Mouse (Mus musculus) MEL (cell line): ENCODE results near the gene Acta2. TPM values are rescaled to one million over a fixed set of nuclear protein-coding genes. Genes with fewer than 3 reads are reported as not detected.

Experiments
- DNase-seq: peaks from one replicate; pipeline ENCODE4 v3.0.0; 2011; ENCODE audit warnings: low read depth, low spot score
- H3K27ac ChIP-seq: 2 replicates; pipeline ENCODE4 v1.5.1; 2012; ENCODE audit warnings: low read depth, mild to moderate bottlenecking, control low read depth, low read length, moderate library complexity; ENCODE audit not compliant: control insufficient read depth
- H3K27me3 ChIP-seq, 2 experiments: fragments of 150-350 bp in 1 of 2; sonication (generic) in 1 of 2; 2 replicates each; pipeline ENCODE4 v1.6.1; 2012; ENCODE audit warnings: low read length in 2 of 2, mild to moderate bottlenecking in 2 of 2, improper control_type of control experiment in 1 of 2, moderate library complexity in 1 of 2; ENCODE audit not compliant: insufficient read depth in 2 of 2, control insufficient read depth in 1 of 2
- H3K36me3 ChIP-seq, 2 experiments: 2 replicates each; pipeline ENCODE4 v1.6.1; 2012 to 2014; ENCODE audit warnings: low read length in 2 of 2, improper control_type of control experiment in 1 of 2, inconsistent platforms in 1 of 2, mild to moderate bottlenecking in 1 of 2; ENCODE audit not compliant: insufficient read depth in 2 of 2, control insufficient read depth in 1 of 2
- H3K4me1 ChIP-seq, 2 experiments: fragments of 150-350 bp in 1 of 2; sonication (generic) in 1 of 2; 2 replicates each; pipeline ENCODE4 v1.6.1; 2012; ENCODE audit warnings: low read length in 2 of 2, improper control_type of control experiment in 1 of 2, mild to moderate bottlenecking in 1 of 2; ENCODE audit not compliant: insufficient read depth in 2 of 2, control insufficient read depth in 1 of 2
- H3K4me3 ChIP-seq, 2 experiments: fragments of 150-350 bp in 1 of 2; sonication (generic) in 1 of 2; 2 replicates each; pipeline ENCODE4 v1.5.1; 2012; ENCODE audit warnings: low read depth in 2 of 2, low read length in 2 of 2, mild to moderate bottlenecking in 2 of 2, moderate library complexity in 2 of 2, control low read depth in 1 of 2, improper control_type of control experiment in 1 of 2; ENCODE audit not compliant: control insufficient read depth in 1 of 2, insufficient read depth in 1 of 2
- H3K79me2 ChIP-seq: 2 replicates; pipeline ENCODE4 v1.6.1; 2012; ENCODE audit warnings: mild to moderate bottlenecking, low read length, moderate library complexity; ENCODE audit not compliant: control insufficient read depth, poor library complexity, insufficient read depth
- H3K9ac ChIP-seq: 2 replicates; pipeline ENCODE4 v1.6.1; 2012; ENCODE audit warnings: low read depth, mild to moderate bottlenecking, control low read depth, low read length, moderate library complexity; ENCODE audit not compliant: control insufficient read depth, poor library complexity, severe bottlenecking
- H3K9me3 ChIP-seq: fragments of 150-350 bp; sonication (generic); replicated peaks from 2 replicates; pipeline ENCODE4 v1.6.1; 2012; ENCODE audit warnings: mild to moderate bottlenecking, low read length, improper control_type of control experiment, moderate library complexity; ENCODE audit not compliant: insufficient read depth
- CHD1 ChIP-seq: IDR thresholded peaks from 2 replicates; pipeline ENCODE4 v1.6.1; 2012; ENCODE audit warnings: low read depth, mild to moderate bottlenecking, inconsistent platforms, low read length, improper control_type of control experiment
- CHD2 ChIP-seq: IDR thresholded peaks from 2 replicates; pipeline ENCODE4 v1.6.1; 2011; ENCODE audit warnings: low read length, improper control_type of control experiment
- E2F4 ChIP-seq: IDR thresholded peaks from 2 replicates; pipeline ENCODE4 v1.6.1; 2011; ENCODE audit warnings: low read depth, low read length, improper control_type of control experiment, borderline replicate concordance
- ELF1 ChIP-seq: IDR thresholded peaks from 2 replicates; pipeline ENCODE4 v1.6.1; 2014; ENCODE audit warnings: low read depth, mild to moderate bottlenecking, inconsistent platforms, low read length, improper control_type of control experiment, moderate library complexity
- GABPA ChIP-seq: IDR thresholded peaks from 2 replicates; pipeline ENCODE4 v1.6.1; 2012; ENCODE audit warnings: low read depth, mild to moderate bottlenecking, inconsistent platforms, low read length, improper control_type of control experiment, moderate library complexity
- GATA1 ChIP-seq: IDR thresholded peaks from 2 replicates; pipeline ENCODE4 v1.6.1; 2011; ENCODE audit warnings: low read depth, low read length, improper control_type of control experiment
- HCFC1 ChIP-seq: IDR thresholded peaks from 2 replicates; pipeline ENCODE4 v1.6.1; 2012; ENCODE audit warnings: low read depth, mild to moderate bottlenecking, inconsistent platforms, low read length, improper control_type of control experiment, moderate library complexity
- JUND ChIP-seq: IDR thresholded peaks from 2 replicates; pipeline ENCODE4 v1.6.1; 2011; ENCODE audit warnings: low read depth, mild to moderate bottlenecking, improper control_type of control experiment, low read length
- KAT2A ChIP-seq: conservative IDR thresholded peaks from 2 replicates; pipeline ENCODE4 v1.6.1; 2012; ENCODE audit warnings: low read depth, low read length, improper control_type of control experiment, inconsistent platforms
- MAZ ChIP-seq: IDR thresholded peaks from 2 replicates; pipeline ENCODE4 v1.6.1; 2012; ENCODE audit warnings: low read depth, mild to moderate bottlenecking, inconsistent platforms, low read length, improper control_type of control experiment
- MEF2A ChIP-seq: IDR thresholded peaks from 2 replicates; pipeline ENCODE4 v1.6.1; 2014; ENCODE audit warnings: low read depth, mild to moderate bottlenecking, inconsistent platforms, low read length, improper control_type of control experiment; ENCODE audit not compliant: poor library complexity, insufficient replicate concordance, severe bottlenecking; ENCODE audit errors: extremely low read depth
- MXI1 ChIP-seq: IDR thresholded peaks from 2 replicates; pipeline ENCODE4 v1.6.1; 2011; ENCODE audit warnings: mild to moderate bottlenecking, low read depth, low read length, improper control_type of control experiment
- NELFE ChIP-seq: IDR thresholded peaks from 2 replicates; pipeline ENCODE4 v1.6.1; 2011; ENCODE audit warnings: low read depth, low read length, improper control_type of control experiment
- POLR2A ChIP-seq, 2 experiments: IDR thresholded peaks; 2 replicates each; pipeline ENCODE4 v1.6.1; 2011 to 2012; ENCODE audit warnings: low read length in 2 of 2, mild to moderate bottlenecking in 2 of 2, control low read depth in 1 of 2, improper control_type of control experiment in 1 of 2, low read depth in 1 of 2, moderate library complexity in 1 of 2; ENCODE audit not compliant: control insufficient read depth in 1 of 2, insufficient read depth in 1 of 2, poor library complexity in 1 of 2
- RCOR1 ChIP-seq: IDR thresholded peaks from 2 replicates; pipeline ENCODE4 v1.6.1; 2012; ENCODE audit warnings: low read depth, mild to moderate bottlenecking, inconsistent platforms, low read length, improper control_type of control experiment
- SIN3A ChIP-seq: IDR thresholded peaks from 2 replicates; pipeline ENCODE4 v1.6.1; 2012; ENCODE audit warnings: low read length, improper control_type of control experiment, inconsistent platforms
- SMC3 ChIP-seq: IDR thresholded peaks from 2 replicates; pipeline ENCODE4 v1.6.1; 2011; ENCODE audit warnings: low read depth, low read length, improper control_type of control experiment
- TAL1 ChIP-seq: IDR thresholded peaks from 2 replicates; pipeline ENCODE4 v1.6.1; 2012; ENCODE audit warnings: mild to moderate bottlenecking, inconsistent platforms, low read length, moderate library complexity, mixed read lengths
- TBP ChIP-seq: IDR thresholded peaks from 2 replicates; pipeline ENCODE4 v1.8.0; 2011; ENCODE audit warnings: low read depth, low read length, improper control_type of control experiment
- TCF12 ChIP-seq: IDR thresholded peaks from 2 replicates; pipeline ENCODE4 v1.6.1; 2014; ENCODE audit warnings: low read depth, mild to moderate bottlenecking, inconsistent platforms, low read length, improper control_type of control experiment, moderate library complexity
- UBTF ChIP-seq: IDR thresholded peaks from 2 replicates; pipeline ENCODE4 v1.6.1; 2012; ENCODE audit warnings: low read depth, mild to moderate bottlenecking, inconsistent platforms, low read length, improper control_type of control experiment, moderate library complexity, borderline replicate concordance; ENCODE audit not compliant: insufficient read depth
- USF1 ChIP-seq: IDR thresholded peaks from 2 replicates; pipeline ENCODE4 v1.6.1; 2014; ENCODE audit warnings: low read depth, mild to moderate bottlenecking, inconsistent platforms, low read length, improper control_type of control experiment, moderate library complexity
- USF2 ChIP-seq, 2 experiments: IDR thresholded peaks; 2 replicates each; pipeline ENCODE4 v1.6.1; 2011 to 2012; ENCODE audit warnings: improper control_type of control experiment in 2 of 2, low read length in 2 of 2, borderline replicate concordance in 1 of 2, inconsistent platforms in 1 of 2, low read depth in 1 of 2, mild to moderate bottlenecking in 1 of 2; ENCODE audit not compliant: insufficient read depth in 1 of 2
- ZC3H11A ChIP-seq: IDR thresholded peaks from 2 replicates; pipeline ENCODE4 v1.6.1; 2012; ENCODE audit warnings: low read depth, mild to moderate bottlenecking, inconsistent platforms, low read length, improper control_type of control experiment
- ZKSCAN1 ChIP-seq: IDR thresholded peaks from 2 replicates; pipeline ENCODE4 v1.6.1; 2012; ENCODE audit warnings: low read depth, mild to moderate bottlenecking, inconsistent platforms, low read length, improper control_type of control experiment, moderate library complexity
- ZNF384 ChIP-seq: IDR thresholded peaks from 2 replicates; pipeline ENCODE4 v1.6.1; 2012; ENCODE audit warnings: low read depth, mild to moderate bottlenecking, inconsistent platforms, low read length, improper control_type of control experiment
- polyA plus RNA-seq, 2 experiments: library from polyadenylated mRNA; stranded (reverse) in 1 of 2; unstranded in 1 of 2; fragments of >175 nt in 1 of 2; fragments of >200 nt in 1 of 2; gene quantifications; 2 replicates each; pipeline versions ENCODE4 v1.2.1 to v1.2.4; 2012; ENCODE audit warnings: low replicate concordance in 2 of 2, low read depth in 1 of 2; ENCODE audit not compliant: insufficient read length in 2 of 2, insufficient read depth in 1 of 2, missing spikeins in 1 of 2
- total RNA-seq: library from RNA; depleted of rRNA; stranded (reverse); fragments of 300-350 nt; gene quantifications from 2 replicates; pipeline ENCODE4 v1.2.3, GENCODE M21; 2012

Acta2 gene
- total and polyA plus RNA-seq, 3 experiments, result not detected

- TF ChIP-seq CHD2 (no peak), SMC3 (no peak), GABPA (no peak), MXI1 (no peak), MEF2A (no peak), CHD1 (no peak), ELF1 (no peak), POLR2A (IDR thresholded peaks at IDR 0.05; ENCODE audit: control insufficient read depth in 1 of 2, insufficient read depth in 1 of 2, low read depth in 1 of 2, low read length in 2 of 2, poor library complexity in 1 of 2) (no peak), UBTF (no peak), RCOR1 (no peak), USF1 (no peak), GATA1 (no peak), MAZ (no peak), TBP (no peak)
- Histone ChIP-seq H3K4me1 (no peaks in the 10 kb centered on the region), H3K79me2 (no peaks in the 10 kb centered on the region), H3K36me3 (no peaks in the 10 kb centered on the region), H3K9ac (no peak overlapping the region), H3K9me3 (no peaks in the 10 kb centered on the region), H3K27me3 (no peaks in the 10 kb centered on the region), H3K27ac (no peak overlapping the region), H3K4me3 (no peak overlapping the region)
- DNase-seq, result no peak
These were observed 45.0 kb upstream of the Acta2 start for GRCm38 (mm10) chr19:34300430-34300829.

GRCm38 (mm10) chr19:34299229-34299628, 43.8 kb upstream of the Acta2 start:
- no peak for TF ChIP-seq HCFC1
- no peak for TF ChIP-seq JUND
- TF ChIP-seq POLR2A (IDR thresholded peaks at IDR 0.05; ENCODE audit: control insufficient read depth in 1 of 2, insufficient read depth in 1 of 2, low read depth in 1 of 2, low read length in 2 of 2, poor library complexity in 1 of 2), result no peak
- no peak for TF ChIP-seq TAL1
- no peak for TF ChIP-seq CHD2
- TF ChIP-seq UBTF, result no peak
- no peak for TF ChIP-seq ZKSCAN1
- no peak for TF ChIP-seq USF2 (IDR thresholded peaks at IDR 0.05; ENCODE audit: borderline replicate concordance in 1 of 2, insufficient read depth in 1 of 2, low read depth in 1 of 2, low read length in 2 of 2)
- TF ChIP-seq E2F4, result no peak
- TF ChIP-seq MEF2A, result no peak
- no peak for TF ChIP-seq ELF1
- no peak for TF ChIP-seq KAT2A
- no peak for TF ChIP-seq NELFE
- no peak for TF ChIP-seq SIN3A
- no peak for TF ChIP-seq MXI1
- TF ChIP-seq ZC3H11A, result no peak
- no peak for TF ChIP-seq ZNF384
- TF ChIP-seq TCF12, result no peak
- H3K27ac ChIP-seq, result no peak overlapping the region
- no peak overlapping the region for H3K9ac ChIP-seq

More at GRCm38 (mm10) chr19:34299229-34299628, 43.8 kb upstream of the Acta2 start:
- Histone ChIP-seq H3K36me3 (no peaks in the 10 kb centered on the region), H3K9me3 (no peaks in the 10 kb centered on the region), H3K4me3 (no peak overlapping the region), H3K79me2 (no peaks in the 10 kb centered on the region), H3K27me3 (no peaks in the 10 kb centered on the region), H3K4me1 (no peaks in the 10 kb centered on the region)
- DNase-seq, result no peak
